Mouse (Mus musculus): ENCODE data around the gene Fmr1nb. TPM values are rescaled to one million over a fixed set of nuclear protein-coding genes. Genes with fewer than 3 reads are reported as not detected.
"Not testable (repeated sequence)": the region's sequence is repeated elsewhere in the genome, so short reads cannot be mapped to it uniquely, and the experiment has no call there.

Fmr1nb gene
- polyA plus RNA-seq (2015; fragmentation: Nextera tagmentation; extraction: Ambion mirVana) = 0.89 and 1.2 TPM in 2 replicates

DNA sequence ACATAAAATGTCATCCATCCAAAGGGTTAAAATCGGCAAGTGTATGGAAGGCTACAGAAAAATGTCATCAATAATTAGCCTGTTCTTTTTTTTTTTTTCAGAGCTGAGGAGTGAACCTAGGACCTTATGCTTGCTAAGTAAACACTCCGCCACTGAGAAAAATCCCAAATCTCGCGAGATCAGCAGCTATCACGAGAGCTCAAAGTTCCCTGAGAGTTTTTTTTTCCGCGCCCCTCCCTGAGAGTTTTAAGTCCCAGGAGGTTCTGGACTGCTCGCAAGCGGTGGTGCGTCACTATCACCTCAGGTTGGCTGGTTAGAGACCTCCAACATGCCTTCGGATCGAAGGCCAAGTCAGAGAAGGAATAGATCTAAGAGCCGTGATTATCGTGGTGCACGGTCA, at the start of gene Fmr1nb:
TSS of gene Fmr1nb (plus strand) at position 234 of the 400 bp plus-strand sequence.
- 73% methylated on average over 15 of the region's 15 CpGs for WGBS (ENCODE audit: insufficient replicate concordance)

DNA sequence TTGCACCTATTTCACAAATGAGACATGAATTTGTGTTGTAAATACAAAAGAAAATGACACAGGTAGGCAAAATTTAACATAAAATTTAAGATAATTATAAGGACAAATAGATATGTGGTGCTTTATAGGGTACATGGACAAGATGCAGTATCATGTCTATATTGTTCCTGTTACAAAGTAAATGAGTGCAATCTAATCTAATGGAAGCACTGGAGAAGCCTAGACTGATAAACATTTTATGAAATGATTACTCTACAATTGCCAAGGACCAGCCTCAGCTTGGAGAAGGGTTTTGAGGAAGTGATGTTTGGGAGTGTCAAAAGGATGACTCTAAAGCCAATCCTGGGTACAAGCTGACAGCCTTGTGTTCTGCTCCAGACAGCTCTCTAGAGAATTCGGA, 24.7 kb upstream of the Fmr1nb start:
- H3K27me3 ChIP-seq = no peaks in the 10 kb centered on the region
- H3K4me3 ChIP-seq (replicated peaks) = no peak overlapping the region
- no peaks in the 10 kb centered on the region for H3K4me1 ChIP-seq (replicated peaks)
- WGBS (ENCODE audit: insufficient replicate concordance) = 46% methylated on average over 1 of the region's 1 CpGs
- H3K27ac ChIP-seq = no peak overlapping the region
- ATAC-seq (ENCODE audit: low read depth) (no peak), DNase-seq (no peak)
- H3K4me2 ChIP-seq = no peak overlapping the region
- H3K9me3 ChIP-seq (replicated peaks) = no peaks in the 10 kb centered on the region
- H3K9ac ChIP-seq = no peak overlapping the region
- H3K36me3 ChIP-seq = no peaks in the 10 kb centered on the region

More for the DNA sequence above, at the start of gene Fmr1nb:
- no peak for DNase-seq
- H3K4me3 ChIP-seq (replicated peaks) = no peak within 1 kb of the TSS
- H3K36me3 ChIP-seq = no peaks in the 10 kb centered on the region
- no peaks in the 10 kb centered on the region for H3K9me3 ChIP-seq (replicated peaks)
- no peak within 1 kb of the TSS for H3K9ac ChIP-seq
- no peak within 1 kb of the TSS for H3K27ac ChIP-seq
- no peak within 1 kb of the TSS for H3K4me2 ChIP-seq
- no peak for ATAC-seq (ENCODE audit: low read depth)
- no peaks in the 10 kb centered on the region for H3K27me3 ChIP-seq
- H3K4me1 ChIP-seq (replicated peaks) = no peaks in the 10 kb centered on the region

DNA sequence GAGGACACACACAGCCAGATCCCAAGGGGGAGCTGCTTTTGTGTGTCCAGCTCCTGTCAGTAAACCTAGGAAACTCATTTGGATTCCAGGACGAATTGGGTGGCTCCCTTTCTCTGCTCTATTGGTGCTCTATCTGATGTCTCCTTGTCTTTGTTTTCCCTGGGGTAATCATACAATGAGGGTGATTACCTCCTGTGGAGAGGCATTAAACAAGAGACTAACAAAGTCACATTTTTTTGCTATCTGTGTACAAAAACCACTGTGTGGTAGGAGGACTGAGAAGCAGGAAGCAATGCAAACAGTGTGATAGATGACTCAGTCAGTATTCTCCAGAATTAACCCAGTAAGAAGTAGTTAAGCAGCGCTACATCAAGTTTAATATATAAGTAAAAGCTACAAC, 21.6 kb upstream of the Fmr1nb start:
- ATAC-seq (ENCODE audit: low read depth) = no peak
- H3K4me3 ChIP-seq (replicated peaks) = no peak overlapping the region
- no peak overlapping the region for H3K9ac ChIP-seq
- no peaks in the 10 kb centered on the region for H3K27me3 ChIP-seq
- DNase-seq = no peak
- 27% methylated on average over 2 of the region's 2 CpGs for WGBS (ENCODE audit: insufficient replicate concordance)
- no peak overlapping the region for H3K27ac ChIP-seq
- H3K4me2 ChIP-seq = no peak overlapping the region
- H3K4me1 ChIP-seq (replicated peaks) = no peaks in the 10 kb centered on the region
- H3K36me3 ChIP-seq = no peaks in the 10 kb centered on the region
- H3K9me3 ChIP-seq (replicated peaks) = no peaks in the 10 kb centered on the region

DNA sequence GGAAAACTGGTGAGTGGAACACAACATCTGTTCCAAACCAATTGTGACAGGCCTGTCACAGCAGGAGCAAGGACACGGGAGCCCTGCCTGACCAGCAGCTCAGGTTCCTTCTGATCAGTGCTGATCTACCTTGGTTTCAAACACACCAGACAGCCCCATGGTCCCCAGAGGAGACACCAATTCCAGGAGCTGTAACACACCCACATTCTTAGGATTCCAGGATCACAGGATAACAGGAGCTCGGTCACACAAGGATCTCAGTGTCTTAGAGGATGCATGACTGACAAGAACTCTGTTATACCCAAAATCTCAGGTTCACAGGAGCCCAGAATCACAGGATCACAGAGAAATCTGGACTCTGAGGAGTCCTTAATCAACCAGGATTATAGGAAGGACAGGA, 58.8 kb downstream of the Fmr1nb start:
- H3K27ac ChIP-seq; H3K9me3 ChIP-seq (replicated peaks); H3K4me3 ChIP-seq (replicated peaks); H3K9ac ChIP-seq; H3K27me3 ChIP-seq; DNase-seq; H3K4me2 ChIP-seq; H3K4me1 ChIP-seq (replicated peaks); ATAC-seq (ENCODE audit: low read depth); H3K36me3 ChIP-seq: not testable (repeated sequence)
- 33% methylated on average over 2 of the region's 2 CpGs for WGBS (ENCODE audit: insufficient replicate concordance)

DNA sequence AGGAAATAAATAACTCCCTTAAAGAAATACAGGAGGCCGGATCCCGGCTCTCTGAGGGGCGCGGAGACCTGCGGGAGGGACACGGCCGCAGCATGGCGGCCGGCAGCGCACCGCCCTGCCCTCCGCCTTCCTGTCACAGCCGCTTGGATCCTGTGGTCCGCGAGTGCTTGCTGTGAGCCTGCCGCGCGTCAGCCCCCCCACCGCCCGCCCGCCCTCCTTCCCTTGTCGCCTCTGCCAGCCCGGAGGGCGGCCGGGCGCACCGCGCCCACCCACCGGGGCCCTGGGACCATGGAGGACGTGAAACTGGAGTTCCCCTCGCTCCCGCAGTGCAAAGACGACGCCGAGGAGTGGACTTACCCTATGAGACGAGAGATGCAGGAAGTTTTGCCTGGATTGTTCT, 59.4 kb downstream of the Fmr1nb start, which contains the start of gene Gm14698:
TSS of gene Gm14698 (plus strand) at position 35 of the 400 bp plus-strand sequence.
- 3% methylated on average over 34 of the region's 36 CpGs for WGBS (ENCODE audit: insufficient replicate concordance)

DNA sequence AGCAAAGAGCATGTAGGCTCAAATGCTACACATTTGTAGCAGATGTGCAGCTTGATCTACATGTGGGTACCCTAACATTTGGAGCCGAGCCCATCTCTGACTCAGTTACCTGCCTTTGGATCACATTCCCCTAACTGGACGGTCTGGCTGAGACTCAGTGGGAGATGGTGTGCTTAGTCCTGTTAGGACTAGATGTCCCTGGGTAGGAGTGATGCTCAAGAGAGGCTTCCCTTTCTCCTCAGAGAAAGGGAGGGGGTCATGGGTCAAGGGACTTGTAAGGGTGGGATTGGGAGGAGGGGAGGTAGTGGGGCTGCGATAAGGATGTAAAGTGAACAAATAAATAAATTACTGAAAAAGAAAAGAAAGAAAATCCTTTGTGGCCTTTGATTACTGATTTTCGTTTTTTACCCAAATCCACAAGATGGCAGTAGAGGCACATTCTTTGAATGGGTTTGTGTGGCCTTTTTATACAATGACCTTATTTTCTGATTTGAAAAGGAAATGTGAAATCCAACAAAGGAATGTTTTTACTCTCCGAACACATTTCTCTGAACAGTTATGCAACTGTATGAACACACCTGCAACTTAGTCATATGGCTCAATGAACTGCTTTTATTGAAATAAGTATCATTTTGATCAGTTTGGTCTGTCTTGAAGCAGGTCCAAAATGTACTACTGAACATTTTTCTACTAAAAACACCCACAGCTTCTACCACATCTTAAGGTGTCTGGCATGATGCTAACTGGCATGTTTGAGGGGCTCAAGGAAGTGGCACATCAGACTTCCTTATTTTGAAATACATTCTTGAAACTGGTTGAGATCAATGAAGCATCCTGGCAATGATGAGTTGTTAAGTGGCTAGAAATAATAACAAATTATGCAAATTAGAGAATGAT, 78.2 kb downstream of the Fmr1nb start:
- WGBS (ENCODE audit: insufficient replicate concordance) = 19% methylated on average over 5 of the region's 5 CpGs
- no peaks in the 10 kb centered on the region for H3K9me3 ChIP-seq (replicated peaks)

More for the DNA sequence above, 59.4 kb downstream of the Fmr1nb start, which contains the start of gene Gm14698:
- H3K27ac ChIP-seq; H3K9ac ChIP-seq; H3K4me1 ChIP-seq (replicated peaks); H3K36me3 ChIP-seq; H3K9me3 ChIP-seq (replicated peaks); H3K27me3 ChIP-seq; H3K4me3 ChIP-seq (replicated peaks); DNase-seq: not testable (repeated sequence)
- peak; percentile 82 for ATAC-seq (ENCODE audit: low read depth)
- peak within 1 kb of the TSS; percentile 17; the same call in 1 of the 2 replicates for H3K4me2 ChIP-seq

More for the DNA sequence above, 78.2 kb downstream of the Fmr1nb start:
- H3K4me1 ChIP-seq (replicated peaks) = no peaks in the 10 kb centered on the region
- ATAC-seq (ENCODE audit: low read depth) (no peak), DNase-seq (no peak)
- no peak overlapping the region for H3K4me2 ChIP-seq
- no peak overlapping the region for H3K9ac ChIP-seq
- no peaks in the 10 kb centered on the region for H3K36me3 ChIP-seq
- H3K27me3 ChIP-seq = no peaks in the 10 kb centered on the region
- H3K4me3 ChIP-seq (replicated peaks) = no peak overlapping the region
- H3K27ac ChIP-seq = no peak overlapping the region

Other genes with a start within 250 kb of the Fmr1nb start
- gene Fmr1, start 83.3 kb upstream of the Fmr1nb start, polyA plus RNA-seq (2015; fragmentation: Nextera tagmentation; extraction: Ambion mirVana) = 24.3 and 34.3 TPM in 2 replicates
- 1.5 TPM in 2 replicates for gene Gm14698, start 59.3 kb downstream of the Fmr1nb start, polyA plus RNA-seq (2015; fragmentation: Nextera tagmentation; extraction: Ambion mirVana)
- not detected in 2 replicates for gene Gm6812, start 131.2 kb downstream of the Fmr1nb start, polyA plus RNA-seq (2015; fragmentation: Nextera tagmentation; extraction: Ambion mirVana)